Mouse (Mus musculus) midbrain, embryonic 11.5 days (tissue): Measurements from ENCODE around the gene Hyls1. TPM values are rescaled to one million over a fixed set of nuclear protein-coding genes. Genes with fewer than 3 reads are reported as not detected.

Source experiments
- ATAC-seq: fragments of 200-750 bp; cut with Nextera tagmentation; 2 replicates; pipeline ENCODE4 v1.8.0; 2017; ENCODE audit warnings: moderate TSS enrichment, moderate library complexity; ENCODE audit not compliant: low FRiP score
- DNase-seq: peaks from one replicate; pipeline ENCODE4 v3.0.0; 2015; ENCODE audit warnings: low spot score; ENCODE audit errors: missing footprints
- H3K27ac ChIP-seq: fragments of 300-500 bp; sonication (generic); 2 replicates; pipeline ENCODE4 v1.5.1; 2014; ENCODE audit warnings: low read depth, low read length
- H3K27me3 ChIP-seq: fragments of 300-500 bp; sonication (generic); 2 replicates; pipeline ENCODE4 v1.6.1; 2014; ENCODE audit warnings: mild to moderate bottlenecking, low read length, moderate library complexity, mixed read lengths; ENCODE audit not compliant: control insufficient read depth, insufficient read depth
- H3K36me3 ChIP-seq: fragments of 300-500 bp; sonication (generic); 2 replicates; pipeline ENCODE4 v1.6.1; 2014; ENCODE audit warnings: mild to moderate bottlenecking, low read length, moderate library complexity, mixed read lengths; ENCODE audit not compliant: control insufficient read depth, insufficient read depth
- H3K4me1 ChIP-seq: fragments of 300-500 bp; sonication (generic); 2 replicates; pipeline ENCODE4 v1.6.1; 2014; ENCODE audit warnings: low read length; ENCODE audit not compliant: control insufficient read depth, insufficient read depth
- H3K4me2 ChIP-seq: fragments of 300-500 bp; sonication (generic); 2 replicates; pipeline ENCODE4 v1.6.1; 2014; ENCODE audit warnings: mild to moderate bottlenecking, moderate library complexity
- H3K4me3 ChIP-seq: fragments of 300-500 bp; sonication (generic); 2 replicates; pipeline ENCODE4 v1.5.1; 2014; ENCODE audit warnings: low read depth, low read length
- H3K9ac ChIP-seq: fragments of 300-500 bp; sonication (generic); 2 replicates; pipeline ENCODE4 v1.6.1; 2014; ENCODE audit warnings: low read length
- H3K9me3 ChIP-seq: fragments of 300-500 bp; sonication (generic); 2 replicates; pipeline ENCODE4 v1.6.1; 2016; ENCODE audit warnings: low read length; ENCODE audit not compliant: control insufficient read depth
- WGBS: fragments of 180-500 bp; shearing (Covaris S2); extraction: QIAGEN DNeasy Blood & Tissue Kit; methylation state at CpG from one replicate; pipeline ENCODE4 v1.1.7; 2014; 5-methylcytosine and 5-hydroxymethylcytosine counted together
- polyA plus RNA-seq: library from polyadenylated mRNA; unstranded; fragments of >200 nt; fragmentation: Nextera tagmentation; extraction: Ambion mirVana; gene quantifications from 2 replicates; pipeline ENCODE4 v1.2.1, GENCODE M21; 2014

Gene Hyls1
- polyA plus RNA-seq, 1 experiment from 2014 or later: 32.6 TPM

- H3K4me3 ChIP-seq: no peak overlapping the region
- no peaks in the 10 kb centered on the region for H3K27me3 ChIP-seq
- DNase-seq (peak; percentile 61), ATAC-seq (no peak)
- H3K4me1 ChIP-seq: peaks cover 10% of the 10 kb centered on the region
- H3K27ac ChIP-seq: no peak overlapping the region
- no peak overlapping the region for H3K4me2 ChIP-seq
- H3K9ac ChIP-seq: no peak overlapping the region
- WGBS: 83% methylated on average over 6 of the region's 6 CpGs
- H3K9me3 ChIP-seq: no peaks in the 10 kb centered on the region
- no peaks in the 10 kb centered on the region for H3K36me3 ChIP-seq
These were observed 49.4 kb downstream of the Hyls1 start for GRCm38 (mm10) chr9:35520631-35521348.

GRCm38 (mm10) chr9:35518169-35518568, 52.0 kb downstream of the Hyls1 start, which contains the start of gene Gm1113:
Gene Gm1113 (minus strand): TSS chr9:35518269.
- Histone ChIP-seq H3K4me2 (no peak within 1 kb of the TSS), H3K36me3 (no peaks in the 10 kb centered on the region), H3K4me1 (peaks cover 2% of the 10 kb centered on the region; the same call in 1 of the 2 replicates), H3K4me3 (no peak within 1 kb of the TSS), H3K9me3 (no peaks in the 10 kb centered on the region), H3K27me3 (no peaks in the 10 kb centered on the region), H3K27ac (no peak within 1 kb of the TSS), H3K9ac (no peak within 1 kb of the TSS)
- ATAC-seq (no peak), DNase-seq (no peak)
- WGBS: 80% methylated on average over 3 of the region's 3 CpGs

GRCm38 (mm10) chr9:35516711-35517110, 53.5 kb downstream of the Hyls1 start:
- Histone ChIP-seq H3K36me3 (no peaks in the 10 kb centered on the region), H3K4me2 (no peak overlapping the region), H3K27me3 (no peaks in the 10 kb centered on the region), H3K27ac (no peak overlapping the region), H3K9me3 (no peaks in the 10 kb centered on the region), H3K9ac (no peak overlapping the region), H3K4me3 (no peak overlapping the region), H3K4me1 (no peaks in the 10 kb centered on the region)
- DNase-seq: no peak
- WGBS: 90% methylated on average over 16 of the region's 16 CpGs
- no peak for ATAC-seq

- 88% methylated on average over 5 of the region's 5 CpGs for WGBS
- H3K9ac ChIP-seq: no peak overlapping the region
- no peak overlapping the region for H3K27ac ChIP-seq
- DNase-seq (no peak), ATAC-seq (no peak)
- H3K36me3 ChIP-seq: no peaks in the 10 kb centered on the region
- H3K4me2 ChIP-seq: no peak overlapping the region
- H3K4me3 ChIP-seq: no peak overlapping the region
- no peaks in the 10 kb centered on the region for H3K9me3 ChIP-seq
- no peaks in the 10 kb centered on the region for H3K4me1 ChIP-seq
- H3K27me3 ChIP-seq: no peaks in the 10 kb centered on the region
These were observed 54.0 kb downstream of the Hyls1 start for GRCm38 (mm10) chr9:35516182-35516581.

- Histone ChIP-seq H3K4me2 (no peak overlapping the region), H3K9ac (no peak overlapping the region), H3K27ac (no peak overlapping the region), H3K4me3 (no peak overlapping the region), H3K27me3 (no peaks in the 10 kb centered on the region), H3K36me3 (no peaks in the 10 kb centered on the region), H3K4me1 (no peaks in the 10 kb centered on the region), H3K9me3 (no peaks in the 10 kb centered on the region)
- no peak for ATAC-seq
- DNase-seq: no peak
- 84% methylated on average over 4 of the region's 4 CpGs for WGBS
These were observed 56.3 kb downstream of the Hyls1 start for GRCm38 (mm10) chr9:35513900-35514299.

Other genes with a start within 250 kb of the Hyls1 start
- gene Cdon, start 149.3 kb downstream of the Hyls1 start, polyA plus RNA-seq: 8.8 and 10.1 TPM in 2 replicates
- gene Gm1113, start 52.1 kb downstream of the Hyls1 start, polyA plus RNA-seq: not detected in 2 replicates
- 9.5 and 9.8 TPM in 2 replicates for gene Ddx25, start 11.9 kb downstream of the Hyls1 start, polyA plus RNA-seq
- 23.8 and 24.8 TPM in 2 replicates for gene Pus3, start 11.8 kb downstream of the Hyls1 start, polyA plus RNA-seq
- 0.96 and 1.8 TPM in 2 replicates for gene Pate2, start 114 bp downstream of the Hyls1 start, polyA plus RNA-seq
- not detected in 2 replicates for gene Pate4, start 41.5 kb upstream of the Hyls1 start, polyA plus RNA-seq
- not detected in 2 replicates for gene Pate3, start 77.8 kb upstream of the Hyls1 start, polyA plus RNA-seq
- gene Pate1, start 117.0 kb upstream of the Hyls1 start, polyA plus RNA-seq: not detected in 2 replicates
- gene Gm17677, start 170.7 kb upstream of the Hyls1 start, polyA plus RNA-seq: not detected in 2 replicates
- gene Gm17727, start 207.7 kb upstream of the Hyls1 start, polyA plus RNA-seq: not detected in 2 replicates
- gene Gm27235, start 219.7 kb upstream of the Hyls1 start, polyA plus RNA-seq: not detected in 2 replicates
- gene D730048I06Rik, start 219.7 kb upstream of the Hyls1 start, polyA plus RNA-seq: not detected in 2 replicates